Mouse (Mus musculus) G1E (cell line): ENCODE measurements around the gene Hist1h4h. TPM values are rescaled to one million over a fixed set of nuclear protein-coding genes. Genes with fewer than 3 reads are reported as not detected.

ENCODE experiments used
- ATAC-seq: 2 replicates; pipeline ENCODE4 v1.8.0; 2016; ENCODE audit warnings: mild to moderate bottlenecking; ENCODE audit not compliant: insufficient number of reproducible peaks, poor library complexity, low FRiP score, severe bottlenecking; ENCODE audit errors: extremely low read depth
- DNase-seq: peaks from one replicate; pipeline ENCODE4 v3.0.0; 2012; ENCODE audit warnings: low spot score
- H3K27me3 ChIP-seq: 2 replicates; pipeline ENCODE4 v1.6.1; 2012; ENCODE audit warnings: mild to moderate bottlenecking, low read length, inconsistent platforms; ENCODE audit not compliant: insufficient read depth
- H3K36me3 ChIP-seq: replicated peaks from 2 replicates; pipeline ENCODE3; 2012; ENCODE audit warnings: mild to moderate bottlenecking, inconsistent platforms
- H3K4me1 ChIP-seq: 2 replicates; pipeline ENCODE4 v1.6.1; 2012; ENCODE audit warnings: low read depth, low read length, inconsistent platforms, mixed read lengths; ENCODE audit not compliant: insufficient read depth
- H3K4me3 ChIP-seq: 2 replicates; pipeline ENCODE4 v1.5.1; 2012; ENCODE audit warnings: low read depth, mild to moderate bottlenecking, inconsistent platforms, low read length, moderate library complexity, mixed read lengths
- H3K9me3 ChIP-seq: replicated peaks from 2 replicates; pipeline ENCODE4 v1.6.1; 2012; ENCODE audit warnings: inconsistent platforms
- CTCF ChIP-seq: IDR thresholded peaks from 2 replicates; pipeline ENCODE4 v1.5.1; 2012; ENCODE audit warnings: low read depth, low read length, inconsistent platforms, mixed read lengths
- GATA1 ChIP-seq: IDR thresholded peaks from 2 replicates; pipeline ENCODE4 v1.6.1; 2012; ENCODE audit warnings: borderline replicate concordance, low read length, inconsistent platforms, mixed read lengths
- GATA2 ChIP-seq: IDR thresholded peaks from 2 replicates; pipeline ENCODE4 v1.6.1; 2012; ENCODE audit warnings: low read depth, low read length, inconsistent platforms, borderline replicate concordance
- POLR2AphosphoS5 ChIP-seq: IDR thresholded peaks from 2 replicates; pipeline ENCODE4 v1.6.1; 2012; ENCODE audit warnings: low read depth, low read length, inconsistent platforms; ENCODE audit not compliant: insufficient replicate concordance
- TAL1 ChIP-seq: conservative IDR thresholded peaks from 2 replicates; pipeline ENCODE4 v1.6.1; 2012; ENCODE audit warnings: low read depth, low read length, inconsistent platforms, mixed read lengths
- polyA plus RNA-seq: library from polyadenylated mRNA; stranded (reverse); fragments of >175 nt; gene quantifications from 2 replicates; pipeline ENCODE4 v1.2.3, GENCODE M21; 2012
- total RNA-seq, 2 experiments: library from RNA; stranded (forward) in 1 of 2; stranded (reverse) in 1 of 2; fragments of 200-1000 nt in 1 of 2; fragments of >200 nt in 1 of 2; fragmentation: Nextera tagmentation in 1 of 2; gene quantifications; 2 replicates each; pipeline ENCODE4 v1.2.3; 2014 to 2017

Hist1h4h gene
- total and polyA plus RNA-seq, 3 experiments: 11.0 to 843 (median 309) TPM

GRCm38 (mm10) chr13:23523976-23524375, 6.9 kb upstream of the Hist1h4h start:
- TF ChIP-seq GATA2: no peak
- no peak for TF ChIP-seq GATA1
- TF ChIP-seq CTCF: no peak
- TF ChIP-seq POLR2AphosphoS5: no peak
- no peak for TF ChIP-seq TAL1
- Histone ChIP-seq H3K27me3 (no peaks in the 10 kb centered on the region), H3K9me3 (no peaks in the 10 kb centered on the region), H3K36me3 (no peaks in the 10 kb centered on the region), H3K4me1 (peaks cover 61% of the 10 kb centered on the region), H3K4me3 (no peak overlapping the region)
- DNase-seq (no peak), ATAC-seq (no peak)

GRCm38 (mm10) chr13:23524654-23525053, 6.2 kb upstream of the Hist1h4h start:
- DNase-seq (no peak), ATAC-seq (peak; percentile 45)
- Histone ChIP-seq H3K4me1 (peaks cover 59% of the 10 kb centered on the region), H3K27me3 (no peaks in the 10 kb centered on the region), H3K36me3 (no peaks in the 10 kb centered on the region), H3K9me3 (no peaks in the 10 kb centered on the region), H3K4me3 (no peak overlapping the region; the same call in 1 of the 2 replicates)
- TF ChIP-seq GATA2: no peak
- peak; percentile 84 for TF ChIP-seq CTCF
- no peak for TF ChIP-seq TAL1
- TF ChIP-seq GATA1: no peak

DNA sequence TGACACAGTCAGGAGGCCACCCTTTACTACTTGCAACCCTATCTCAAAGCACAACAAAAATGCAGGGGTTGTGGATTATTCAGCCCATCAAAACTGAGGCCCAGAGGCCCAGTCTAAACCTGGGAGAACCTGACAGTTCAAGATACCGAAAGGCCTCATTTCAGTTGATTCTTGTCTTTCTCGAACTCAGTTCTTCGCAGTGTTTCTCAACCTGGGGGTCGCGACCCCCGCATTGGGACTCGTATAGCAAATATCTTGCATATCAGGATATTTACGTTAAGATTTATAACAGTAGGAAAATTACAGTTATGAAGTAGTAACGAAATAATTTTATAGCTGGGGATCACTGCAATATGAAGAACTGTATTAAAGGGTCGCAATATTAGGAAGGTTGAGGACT, 4.9 kb upstream of the Hist1h4h start:
- ATAC-seq: no peak
- no peaks in the 10 kb centered on the region for H3K36me3 ChIP-seq
- TF ChIP-seq TAL1 (no peak), GATA2 (no peak), GATA1 (no peak), POLR2AphosphoS5 (no peak), CTCF (no peak)
- no peaks in the 10 kb centered on the region for H3K9me3 ChIP-seq
- H3K27me3 ChIP-seq: no peaks in the 10 kb centered on the region
- H3K4me1 ChIP-seq: peaks cover 47% of the 10 kb centered on the region
- H3K4me3 ChIP-seq: peak overlapping the region; percentile 30; the same call in 1 of the 2 replicates
- no peak for DNase-seq

DNA sequence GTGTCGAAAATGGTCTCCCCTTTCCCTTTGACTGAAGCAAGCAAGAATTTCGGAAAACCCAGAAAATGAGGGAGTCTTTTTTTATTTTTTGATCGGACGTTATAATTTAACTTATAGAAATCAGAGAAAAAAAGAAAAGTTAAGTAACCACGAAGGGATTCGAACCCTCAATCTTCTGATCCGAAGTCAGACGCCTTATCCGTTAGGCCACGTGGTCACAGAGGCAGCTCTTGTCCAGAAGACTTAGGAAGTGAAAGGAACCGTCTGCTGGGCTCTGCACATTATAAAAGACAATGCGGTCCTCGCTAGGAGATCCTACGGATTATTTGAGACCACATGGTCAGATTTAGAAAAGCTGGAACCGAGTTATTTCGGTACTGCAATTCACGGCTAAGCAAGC, 4.5 kb upstream of the Hist1h4h start:
- no peaks in the 10 kb centered on the region for H3K27me3 ChIP-seq
- TF ChIP-seq GATA1 (no peak), CTCF (no peak), POLR2AphosphoS5 (no peak), TAL1 (no peak), GATA2 (no peak)
- DNase-seq (no peak), ATAC-seq (no peak)
- no peaks in the 10 kb centered on the region for H3K9me3 ChIP-seq
- peak overlapping the region; percentile 52; the same call in 1 of the 2 replicates for H3K4me3 ChIP-seq
- no peaks in the 10 kb centered on the region for H3K36me3 ChIP-seq
- peaks cover 44% of the 10 kb centered on the region for H3K4me1 ChIP-seq

DNA sequence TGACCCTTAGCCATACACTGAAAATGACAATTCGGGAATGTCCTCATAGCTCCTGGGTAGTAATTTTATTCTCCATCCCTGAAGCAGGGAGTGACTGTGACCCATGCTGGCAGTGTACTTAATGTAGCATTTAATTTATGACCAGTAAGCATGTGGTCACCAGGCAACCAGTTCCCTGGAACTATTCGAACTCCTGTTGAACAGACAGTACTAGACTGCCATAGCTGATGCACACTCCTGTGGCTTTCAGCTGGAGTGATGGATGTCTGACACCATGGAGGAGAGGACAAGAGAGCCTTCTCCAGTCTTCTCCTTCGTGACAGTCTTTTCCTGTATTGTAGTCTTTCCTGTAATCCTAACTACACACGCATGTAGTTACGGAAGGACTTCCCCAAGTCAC, 1.8 kb upstream of the Hist1h4h start:
- Histone ChIP-seq H3K9me3 (no peaks in the 10 kb centered on the region), H3K4me1 (peaks cover 44% of the 10 kb centered on the region), H3K4me3 (no peak overlapping the region), H3K36me3 (no peaks in the 10 kb centered on the region), H3K27me3 (no peaks in the 10 kb centered on the region)
- ATAC-seq (no peak), DNase-seq (no peak)
- no peak for TF ChIP-seq GATA1
- TF ChIP-seq CTCF: no peak
- no peak for TF ChIP-seq POLR2AphosphoS5
- TF ChIP-seq TAL1: no peak
- TF ChIP-seq GATA2: no peak

DNA sequence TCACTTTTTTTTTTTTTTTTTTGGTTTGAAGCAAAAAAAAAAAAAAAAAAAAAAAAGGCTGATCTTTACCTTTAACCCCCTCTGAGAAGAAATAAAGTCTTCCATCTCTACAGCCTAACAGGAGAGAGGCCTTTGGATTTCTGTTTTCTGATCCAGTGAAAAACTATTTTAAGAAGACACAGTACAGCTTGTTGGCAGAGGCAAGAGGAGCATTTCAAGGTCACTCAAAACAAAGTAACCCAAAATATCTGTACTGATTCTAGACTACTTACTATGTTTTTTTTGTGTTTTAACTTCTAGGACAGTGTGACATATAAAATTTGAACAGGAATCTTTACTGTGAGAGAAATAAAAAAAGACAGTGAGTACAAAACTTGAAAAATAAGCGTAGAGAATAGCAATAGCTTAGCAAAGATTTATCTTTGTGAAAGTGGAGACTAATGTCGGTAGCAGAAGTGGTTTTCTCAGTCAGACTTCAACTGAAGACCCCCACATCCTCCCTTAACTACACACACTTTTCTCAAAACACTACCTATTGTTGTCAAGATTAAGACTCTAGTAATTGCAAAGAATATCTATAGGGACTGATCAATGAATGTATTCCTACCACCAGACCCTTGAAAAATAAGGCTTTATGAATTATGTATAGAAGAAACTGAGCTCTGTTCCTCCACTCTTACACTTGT, 1.2 kb upstream of the Hist1h4h start:
- no peaks in the 10 kb centered on the region for H3K9me3 ChIP-seq
- peaks cover 40% of the 10 kb centered on the region for H3K4me1 ChIP-seq
- ATAC-seq (no peak), DNase-seq (no peak)
- no peaks in the 10 kb centered on the region for H3K27me3 ChIP-seq
- H3K36me3 ChIP-seq: no peaks in the 10 kb centered on the region
- TF ChIP-seq GATA1 (no peak), TAL1 (no peak), CTCF (no peak), GATA2 (no peak), POLR2AphosphoS5 (no peak)
- peak overlapping the region; percentile 35; the same call in 1 of the 2 replicates for H3K4me3 ChIP-seq
